Mouse (Mus musculus) myocyte (in vitro differentiated cells): ENCODE results near the gene Hmcn2.

ENCODE experiments used
- CEBPB ChIP-seq: IDR thresholded peaks from 2 replicates; pipeline ENCODE4 v1.6.1; 2011; ENCODE audit warnings: mild to moderate bottlenecking, moderate library complexity; ENCODE audit not compliant: poor library complexity, insufficient read depth, severe bottlenecking
- E2F4 ChIP-seq: IDR thresholded peaks from one replicate; pipeline ENCODE4 v1.6.1; 2011; ENCODE audit warnings: mild to moderate bottlenecking, control low read depth, moderate library complexity; ENCODE audit not compliant: insufficient read depth
- MAX ChIP-seq: IDR thresholded peaks from one replicate; pipeline ENCODE4 v1.6.1; 2011; ENCODE audit warnings: low read depth, mild to moderate bottlenecking, control low read depth
- POLR2A ChIP-seq: IDR thresholded peaks from one replicate; pipeline ENCODE4 v1.6.1; 2011; ENCODE audit warnings: low read depth, mild to moderate bottlenecking, control low read depth, moderate library complexity; ENCODE audit not compliant: insufficient read length
- POLR2AphosphoS2 ChIP-seq: IDR thresholded peaks from one replicate; pipeline ENCODE4 v1.6.1; 2011; ENCODE audit warnings: low read depth, control low read depth; ENCODE audit not compliant: insufficient read length
- REST ChIP-seq: IDR thresholded peaks from one replicate; pipeline ENCODE4 v1.6.1; 2011; ENCODE audit warnings: mild to moderate bottlenecking, control low read depth, moderate library complexity; ENCODE audit not compliant: insufficient read depth, insufficient read length
- SRF ChIP-seq: IDR thresholded peaks from one replicate; pipeline ENCODE4 v1.6.1; 2011; ENCODE audit warnings: low read depth; ENCODE audit not compliant: control insufficient read depth, insufficient read length
- TCF12 ChIP-seq: IDR thresholded peaks from one replicate; pipeline ENCODE4 v1.6.1; 2011; ENCODE audit warnings: mild to moderate bottlenecking, control low read depth; ENCODE audit not compliant: poor library complexity, insufficient read depth, severe bottlenecking
- TCF3 ChIP-seq: IDR thresholded peaks from one replicate; pipeline ENCODE4 v1.6.1; 2011; ENCODE audit warnings: low read depth, control low read depth; ENCODE audit not compliant: insufficient read length
- USF1 ChIP-seq: IDR thresholded peaks from one replicate; pipeline ENCODE4 v1.6.1; 2011; ENCODE audit warnings: low read depth, mild to moderate bottlenecking, control low read depth, moderate library complexity

DNA sequence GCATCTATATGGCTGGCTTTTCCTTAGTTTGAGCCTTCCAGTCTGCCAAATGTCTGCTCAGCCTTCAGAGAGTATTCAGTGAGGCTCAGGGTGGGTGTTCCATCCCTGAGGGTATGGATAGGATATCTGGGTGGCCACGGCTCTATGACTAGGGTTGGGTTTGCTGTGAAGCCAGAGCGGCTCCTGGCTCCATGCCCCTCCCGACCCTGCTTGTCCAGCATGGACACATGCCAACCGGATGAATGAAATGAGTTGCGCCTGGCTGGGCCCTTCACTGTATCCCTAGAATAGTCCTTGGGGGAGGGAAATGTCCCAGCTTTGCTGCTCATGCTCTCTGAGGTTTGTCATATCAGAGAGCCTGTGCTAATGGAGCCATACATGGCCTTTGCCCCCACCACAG is 117.3 kb downstream of the Hmcn2 start:
- no peak for TF ChIP-seq E2F4
- TF ChIP-seq POLR2A = no peak
- no peak for TF ChIP-seq POLR2AphosphoS2
- no peak for TF ChIP-seq SRF
- no peak for TF ChIP-seq TCF3
- no peak for TF ChIP-seq TCF12
- no peak for TF ChIP-seq REST
- TF ChIP-seq MAX = no peak
- no peak for TF ChIP-seq USF1
- TF ChIP-seq CEBPB = no peak
